Mouse (Mus musculus) kidney, adult 2 months (tissue): ENCODE measurements at regions not wholly inside any gene's neighbourhood (a gene's known extent, or its start where the extent isn't known, plus 50 kb on each side); places are given as distances from the start of the nearest gene placed in this dataset.

Experiments used
- DNase-seq: peaks from one replicate; pipeline ENCODE4 v3.0.0; 2021
- H3K27ac ChIP-seq: fragments of 200-500 bp; 2 replicates; pipeline ENCODE4 v1.5.1; 2012; ENCODE audit warnings: low read depth, low read length, control low read depth, inconsistent platforms; ENCODE audit not compliant: insufficient read depth
- H3K27me3 ChIP-seq: fragments of 200-500 bp; replicated peaks from 2 replicates; pipeline ENCODE4 v1.6.1; 2012; ENCODE audit warnings: mild to moderate bottlenecking, moderate library complexity, low read length, inconsistent platforms; ENCODE audit not compliant: control insufficient read depth, insufficient read depth
- H3K36me3 ChIP-seq: fragments of 200-500 bp; 2 replicates; pipeline ENCODE4 v1.6.1; 2012; ENCODE audit warnings: mild to moderate bottlenecking, moderate library complexity, low read length, inconsistent platforms; ENCODE audit not compliant: control insufficient read depth, insufficient read depth
- H3K4me1 ChIP-seq: fragments of 200-500 bp; 2 replicates; pipeline ENCODE4 v1.6.1; 2011; ENCODE audit warnings: low read length; ENCODE audit not compliant: control insufficient read depth, insufficient read depth
- H3K4me3 ChIP-seq: fragments of 200-500 bp; 2 replicates; pipeline ENCODE4 v1.5.1; 2011; ENCODE audit warnings: mild to moderate bottlenecking, low read depth, low read length, control low read depth; ENCODE audit not compliant: insufficient read depth
- CTCF ChIP-seq: fragments of 200-500 bp; conservative IDR thresholded peaks from 2 replicates; pipeline ENCODE4 v1.5.1; 2011; ENCODE audit warnings: low read depth, mild to moderate bottlenecking, control low read depth, low read length, moderate library complexity, mixed read lengths; ENCODE audit not compliant: insufficient read depth, insufficient read length
- POLR2A ChIP-seq: fragments of 200-500 bp; IDR thresholded peaks from one replicate; pipeline ENCODE4 v1.6.1; 2011; ENCODE audit warnings: low read depth, low read length, control low read depth
- WGBS: fragments of 180-500 bp; shearing (Covaris S2); methylation state at CpG from one replicate; pipeline ENCODE4 v1.1.7; 2018; 5-methylcytosine and 5-hydroxymethylcytosine counted together

- Histone ChIP-seq H3K4me3 (no peak overlapping the region), H3K36me3 (no peaks in the 10 kb centered on the region), H3K27ac (no peak overlapping the region), H3K4me1 (no peaks in the 10 kb centered on the region), H3K27me3 (no peaks in the 10 kb centered on the region)
- no peak for DNase-seq
- TF ChIP-seq POLR2A = no peak
- TF ChIP-seq CTCF = no peak
- 87% methylated on average over 7 of the region's 7 CpGs for WGBS
Observed at GRCm38 (mm10) chr10:84103985-84104384, 336.4 kb downstream of the Nuak1 start.

- H3K27me3 ChIP-seq = no peaks in the 10 kb centered on the region
- no peaks in the 10 kb centered on the region for H3K36me3 ChIP-seq
- H3K4me3 ChIP-seq = no peak overlapping the region
- 84% methylated on average over 6 of the region's 6 CpGs for WGBS
- no peak overlapping the region for H3K27ac ChIP-seq
- DNase-seq = no peak
- TF ChIP-seq CTCF (no peak), POLR2A (no peak)
- H3K4me1 ChIP-seq = no peaks in the 10 kb centered on the region
Observed at GRCm38 (mm10) chr10:84104556-84104955, 335.8 kb downstream of the Nuak1 start.

- Histone ChIP-seq H3K4me1 (no peaks in the 10 kb centered on the region), H3K27ac (no peak overlapping the region), H3K27me3 (no peaks in the 10 kb centered on the region), H3K4me3 (no peak overlapping the region), H3K36me3 (no peaks in the 10 kb centered on the region)
- no peak for DNase-seq
- TF ChIP-seq POLR2A (no peak), CTCF (no peak)
- WGBS = 85% methylated on average over 7 of the region's 7 CpGs
Observed at GRCm38 (mm10) chr10:84109680-84110371, 330.6 kb downstream of the Nuak1 start.

GRCm38 (mm10) chr10:84110372-84110985 lies 329.9 kb downstream of the Nuak1 start:
- Histone ChIP-seq H3K36me3 (no peaks in the 10 kb centered on the region), H3K27ac (no peak overlapping the region), H3K27me3 (no peaks in the 10 kb centered on the region), H3K4me1 (no peaks in the 10 kb centered on the region), H3K4me3 (no peak overlapping the region)
- 74% methylated on average over 4 of the region's 4 CpGs for WGBS
- no peak for DNase-seq
- TF ChIP-seq CTCF = no peak

GRCm38 (mm10) chr10:84111502-84111901 lies 328.9 kb downstream of the Nuak1 start:
- no peak for TF ChIP-seq CTCF
- no peak for TF ChIP-seq POLR2A
- Histone ChIP-seq H3K36me3 (no peaks in the 10 kb centered on the region), H3K4me3 (no peak overlapping the region), H3K27me3 (no peaks in the 10 kb centered on the region), H3K4me1 (no peaks in the 10 kb centered on the region), H3K27ac (no peak overlapping the region)
- 74% methylated on average over 5 of the region's 5 CpGs for WGBS
- DNase-seq = no peak

GRCm38 (mm10) chr10:84111909-84112308 lies 328.5 kb downstream of the Nuak1 start:
- 78% methylated on average over 5 of the region's 5 CpGs for WGBS
- H3K4me3 ChIP-seq = no peak overlapping the region
- no peaks in the 10 kb centered on the region for H3K36me3 ChIP-seq
- DNase-seq = no peak
- no peak overlapping the region for H3K27ac ChIP-seq
- no peaks in the 10 kb centered on the region for H3K27me3 ChIP-seq
- TF ChIP-seq POLR2A (no peak), CTCF (no peak)
- no peaks in the 10 kb centered on the region for H3K4me1 ChIP-seq

GRCm38 (mm10) chr10:84119952-84120550 lies 320.3 kb downstream of the Nuak1 start:
- Histone ChIP-seq H3K27ac (no peak overlapping the region), H3K27me3 (no peaks in the 10 kb centered on the region), H3K4me3 (no peak overlapping the region), H3K36me3 (no peaks in the 10 kb centered on the region), H3K4me1 (no peaks in the 10 kb centered on the region)
- no peak for DNase-seq
- no peak for TF ChIP-seq POLR2A
- no peak for TF ChIP-seq CTCF
- 88% methylated on average over 8 of the region's 8 CpGs for WGBS
